Mouse (Mus musculus) cerebellum, adult (tissue): Measurements from ENCODE around the gene Eno3.

Experiments
- ATAC-seq: cut with Nextera tagmentation; 2 replicates; pipeline ENCODE4 v1.9.2; 2017; ENCODE audit warnings: mild to moderate bottlenecking, moderate library complexity, mixed read lengths; ENCODE audit not compliant: insufficient number of reproducible peaks, low FRiP score, low TSS enrichment

Eno3 gene

GRCm38 (mm10) chr11:70641241-70641640 lies 15.8 kb upstream of the Eno3 start:
- no peak for ATAC-seq

- ATAC-seq: no peak
These were observed 14.0 kb upstream of the Eno3 start for GRCm38 (mm10) chr11:70643051-70643450.

- no peak for ATAC-seq
These were observed 12.4 kb upstream of the Eno3 start for GRCm38 (mm10) chr11:70644564-70645103.

- no peak for ATAC-seq
These were observed 11.3 kb upstream of the Eno3 start for GRCm38 (mm10) chr11:70645461-70646258.

- ATAC-seq: 0 out of 2 replicates have a peak, but pooled peaks have one; percentile 26
These were observed 10.8 kb upstream of the Eno3 start for GRCm38 (mm10) chr11:70646259-70646555.

GRCm38 (mm10) chr11:70646691-70647650 lies 10.0 kb upstream of the Eno3 start, which contains the start of the genes Rnf167 and Slc25a11:
TSS of gene Rnf167 (plus strand) at chr11:70647235.
TSS of gene Slc25a11 (minus strand) at chr11:70647479.
- ATAC-seq: peak; percentile 66; the same call in 1 of the 2 replicates

- no peak for ATAC-seq
These were observed 9.1 kb upstream of the Eno3 start for GRCm38 (mm10) chr11:70647716-70648420.

GRCm38 (mm10) chr11:70648512-70648911 lies 8.5 kb upstream of the Eno3 start:
- no peak for ATAC-seq

- ATAC-seq: no peak
These were observed 7.7 kb upstream of the Eno3 start for GRCm38 (mm10) chr11:70649185-70649734.

- ATAC-seq: no peak
These were observed 6.5 kb upstream of the Eno3 start for GRCm38 (mm10) chr11:70650322-70651175.

GRCm38 (mm10) chr11:70651391-70651790 lies 5.6 kb upstream of the Eno3 start:
- ATAC-seq: no peak

GRCm38 (mm10) chr11:70652029-70652883 lies 4.7 kb upstream of the Eno3 start:
- ATAC-seq: no peak

GRCm38 (mm10) chr11:70652884-70653344 lies 4.1 kb upstream of the Eno3 start:
- no peak for ATAC-seq

- peak; percentile 16; the same call in 1 of the 2 replicates for ATAC-seq
These were observed 3.4 kb upstream of the Eno3 start for GRCm38 (mm10) chr11:70653345-70654197.

GRCm38 (mm10) chr11:70654198-70654922 lies 2.6 kb upstream of the Eno3 start, which contains the start of gene Pfn1:
TSS of gene Pfn1 (minus strand) at chr11:70654644.
- peak; percentile 57 for ATAC-seq

- ATAC-seq: peak; percentile 50; the same call in 1 of the 2 replicates
These were observed 2.0 kb upstream of the Eno3 start for GRCm38 (mm10) chr11:70654923-70655570.
